Mouse (Mus musculus) hindlimb bud, embryonic 11.5 days (tissue): Measurements from ENCODE around the gene Itfg2.

ENCODE experiments used
- DNase-seq: peaks from one replicate; pipeline ENCODE4 v3.0.0-alpha.2; 2012; ENCODE audit warnings: low read depth, low spot score; ENCODE audit errors: extremely low spot score

Gene Itfg2

GRCm38 (mm10) chr6:128436356-128437005 lies 11.8 kb upstream of the Itfg2 start:
- DNase-seq, result no peak

- no peak for DNase-seq
These were observed 10.7 kb upstream of the Itfg2 start for GRCm38 (mm10) chr6:128435474-128435873.

DNA sequence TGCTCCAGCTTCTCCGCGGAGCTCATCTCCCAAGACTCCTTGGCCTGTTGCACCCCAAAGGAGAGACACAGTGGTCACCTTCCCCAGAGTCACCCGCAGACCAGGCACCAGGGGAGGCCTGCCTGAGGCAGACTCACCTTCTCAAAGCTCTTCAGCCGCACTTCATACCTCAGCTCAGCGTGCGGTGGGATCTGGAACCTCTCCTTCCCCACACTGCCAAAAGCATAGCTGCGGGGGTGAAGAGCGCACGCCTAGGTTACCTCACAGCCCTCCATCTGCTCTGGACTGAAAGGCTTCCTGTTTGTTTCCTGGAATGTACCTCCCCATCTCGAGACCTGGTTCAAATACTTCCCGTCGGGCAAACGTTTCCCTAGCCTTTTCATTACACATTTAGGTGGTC lies 8.8 kb upstream of the Itfg2 start:
- DNase-seq, result no peak

GRCm38 (mm10) chr6:128432356-128432915 lies 7.7 kb upstream of the Itfg2 start:
- DNase-seq, result no peak

- no peak for DNase-seq
These were observed 5.1 kb upstream of the Itfg2 start for GRCm38 (mm10) chr6:128429826-128430225.

DNA sequence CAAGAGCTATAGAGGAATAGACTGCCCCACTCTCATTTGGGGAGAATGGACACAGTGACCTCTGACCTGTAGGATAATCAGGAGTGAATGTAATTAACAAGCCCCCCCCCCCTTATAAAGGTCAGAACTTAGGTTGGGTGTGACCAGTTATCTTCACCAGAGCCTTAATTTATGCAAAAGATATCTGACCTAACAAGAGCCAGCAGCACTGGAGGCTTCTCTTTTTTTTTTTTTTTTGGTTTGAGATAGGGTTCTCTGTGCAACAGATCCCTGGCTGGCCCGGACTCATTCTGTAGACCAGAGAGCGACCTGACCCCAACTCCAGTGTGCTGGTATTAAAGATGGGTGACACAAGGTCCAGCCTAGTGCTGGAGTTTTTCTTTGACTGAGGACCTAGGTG lies 4.6 kb upstream of the Itfg2 start:
- DNase-seq, result no peak

DNA sequence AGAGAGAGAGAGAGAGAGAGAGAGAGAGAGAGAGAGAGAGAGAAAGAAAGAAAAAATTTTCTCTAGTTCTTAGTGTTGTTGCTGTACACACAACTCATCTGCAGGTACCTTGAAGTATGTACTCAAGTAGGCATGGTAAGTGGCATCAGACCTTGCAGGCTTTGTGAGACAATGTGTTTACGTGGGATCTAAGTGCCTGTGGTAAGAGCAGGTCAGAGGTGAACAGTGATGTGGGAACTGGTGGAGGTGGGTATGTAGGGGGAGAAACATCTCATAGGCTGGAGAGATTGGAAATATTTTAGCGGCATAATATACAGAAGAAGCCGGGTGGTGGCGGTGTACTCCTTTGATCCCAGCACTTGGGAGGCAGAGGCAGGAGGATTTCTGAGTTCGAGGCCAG lies 2.8 kb upstream of the Itfg2 start:
- DNase-seq, result no peak

DNA sequence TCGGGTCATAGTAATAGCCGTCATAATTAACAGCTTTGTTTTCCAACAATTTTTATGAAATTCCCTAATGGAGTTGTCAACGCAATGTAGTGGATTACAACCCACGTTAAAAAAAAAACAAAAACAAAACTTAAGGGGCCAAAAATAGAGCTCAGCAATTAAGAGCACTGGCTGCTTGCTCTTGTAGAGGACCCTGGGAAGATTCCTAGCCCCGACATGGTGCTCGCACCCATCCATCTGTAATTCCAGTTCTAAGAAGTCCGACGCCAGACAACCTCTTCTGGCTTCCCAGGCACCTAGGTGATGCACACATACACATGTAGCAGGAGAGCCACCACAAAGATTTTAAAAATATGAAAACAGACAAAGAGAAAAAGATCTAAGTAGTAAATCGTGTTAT lies 315 bp upstream of the Itfg2 start:
- DNase-seq, result no peak

GRCm38 (mm10) chr6:128423496-128424268 lies 1.0 kb downstream of the Itfg2 start:
- DNase-seq, result no peak

- no peak for DNase-seq
These were observed 3.3 kb downstream of the Itfg2 start for GRCm38 (mm10) chr6:128421480-128421879.

GRCm38 (mm10) chr6:128421036-128421435 lies 3.7 kb downstream of the Itfg2 start:
- DNase-seq, result no peak

DNA sequence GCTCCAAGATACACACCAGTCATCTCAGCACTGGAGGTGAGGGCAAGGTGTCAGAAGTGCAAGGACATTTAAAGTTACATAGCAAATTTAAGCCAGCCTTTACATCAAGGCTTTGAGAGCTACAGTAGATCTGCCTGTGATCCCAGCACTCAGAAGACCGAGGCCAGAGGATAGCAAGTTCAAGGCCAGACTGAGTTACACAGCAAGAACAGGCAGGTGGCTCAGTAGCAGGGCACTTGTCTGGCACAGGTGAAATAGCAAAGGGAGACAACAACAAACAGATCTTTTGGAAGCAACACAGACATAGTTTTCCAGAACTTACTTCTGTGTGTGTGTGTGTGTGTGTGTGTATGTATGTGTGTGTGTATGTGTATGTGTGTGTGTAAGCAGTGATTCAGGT lies 6.7 kb downstream of the Itfg2 start:
- DNase-seq, result no peak

GRCm38 (mm10) chr6:128416169-128416568 lies 8.6 kb downstream of the Itfg2 start:
- no peak for DNase-seq

DNA sequence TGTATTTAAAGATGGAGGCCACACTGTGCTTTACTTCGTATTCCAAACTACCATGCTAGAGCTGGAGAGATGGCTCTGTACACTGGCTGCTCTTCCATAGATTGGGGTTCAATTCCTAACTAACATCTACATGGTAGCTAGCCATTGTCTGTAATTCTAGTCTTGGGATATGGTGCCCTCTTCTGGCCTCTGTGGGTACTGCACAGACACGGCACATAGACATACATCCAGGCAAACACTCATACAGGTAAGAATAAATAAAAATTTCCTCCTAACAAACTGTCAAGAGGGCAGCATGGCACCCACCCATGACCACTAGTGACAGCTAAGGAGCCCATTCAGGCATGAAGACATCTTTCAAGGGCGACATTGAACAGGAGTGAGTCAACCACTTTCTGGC lies 13.6 kb downstream of the Itfg2 start:
- DNase-seq, result peak; percentile 72

DNA sequence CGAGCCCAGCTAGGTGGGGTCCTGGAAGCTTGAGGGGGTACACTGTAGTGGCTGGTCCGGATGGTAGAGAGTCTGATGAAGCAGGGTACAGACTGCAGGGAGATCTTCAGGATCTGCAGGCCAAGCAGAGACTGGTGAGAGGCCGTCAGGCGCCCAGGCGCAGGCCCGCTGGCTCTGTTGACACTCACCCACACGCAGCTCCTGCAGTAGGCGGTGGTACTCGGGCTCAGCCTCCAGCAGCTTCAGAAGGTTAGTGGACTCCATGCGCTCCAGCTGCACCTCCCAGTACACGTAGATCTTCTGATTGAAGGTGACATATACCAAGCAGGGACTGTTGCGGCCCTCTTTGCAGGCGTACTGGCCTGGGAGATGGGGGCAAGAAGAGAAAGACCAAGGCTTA lies 14.4 kb downstream of the Itfg2 start:
- no peak for DNase-seq

DNA sequence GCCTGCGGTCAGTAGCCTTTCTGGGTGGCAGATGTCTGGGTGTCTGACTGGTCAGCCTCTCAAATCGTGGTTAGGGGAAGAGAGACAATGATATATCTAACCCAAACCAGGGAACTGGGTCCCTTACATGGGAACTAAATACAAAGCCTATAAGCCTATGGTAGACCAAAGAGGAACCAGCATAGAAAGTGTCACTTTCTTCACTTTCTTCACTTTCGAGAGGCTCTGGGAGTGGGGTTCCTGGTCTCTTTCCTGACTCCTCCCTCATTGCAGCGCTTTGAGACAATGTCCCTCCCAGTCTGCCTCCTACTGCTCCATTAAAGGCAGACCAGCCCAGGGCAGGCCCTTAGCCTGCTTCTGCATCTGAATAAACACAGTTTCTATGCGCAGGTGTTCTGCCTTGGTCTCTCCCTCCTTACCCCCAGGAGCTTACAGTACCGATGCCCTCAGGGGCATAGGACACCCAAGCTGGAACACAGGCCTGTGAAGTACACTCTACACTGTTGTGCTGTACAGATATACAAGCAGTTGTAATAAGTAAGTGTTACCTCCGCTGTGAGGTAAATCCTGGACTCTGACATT lies 16.1 kb downstream of the Itfg2 start:
- DNase-seq, result no peak

DNA sequence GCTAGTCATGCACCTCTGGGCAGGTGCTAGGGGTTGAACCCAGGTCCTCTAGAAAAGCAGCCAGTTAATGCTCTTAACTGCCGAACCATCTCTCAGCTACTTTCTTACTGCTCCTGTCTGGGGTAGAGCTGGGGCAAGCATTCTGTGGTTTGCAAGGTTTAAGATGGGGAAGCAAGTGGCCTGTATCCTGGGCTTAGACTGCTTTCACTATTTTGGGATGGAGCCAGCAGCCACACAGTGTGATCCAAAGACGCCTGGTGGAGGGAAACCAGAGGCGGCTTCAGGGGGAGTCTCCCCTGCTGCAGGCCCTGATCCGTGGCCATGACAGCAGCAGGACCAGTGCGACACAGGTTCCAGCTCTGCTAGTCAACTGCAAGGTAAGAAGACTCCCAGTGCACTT lies 20.0 kb downstream of the Itfg2 start:
- DNase-seq, result no peak

- DNase-seq, result no peak
These were observed 25.1 kb downstream of the Itfg2 start for GRCm38 (mm10) chr6:128399421-128400185.

GRCm38 (mm10) chr6:128398996-128399395 lies 25.7 kb downstream of the Itfg2 start, which contains the start of gene Nrip2:
Gene Nrip2, plus strand, starts transcription at chr6:128399296.
- DNase-seq, result no peak

- DNase-seq, result no peak
These were observed 27.0 kb downstream of the Itfg2 start for GRCm38 (mm10) chr6:128397574-128398261.

DNA sequence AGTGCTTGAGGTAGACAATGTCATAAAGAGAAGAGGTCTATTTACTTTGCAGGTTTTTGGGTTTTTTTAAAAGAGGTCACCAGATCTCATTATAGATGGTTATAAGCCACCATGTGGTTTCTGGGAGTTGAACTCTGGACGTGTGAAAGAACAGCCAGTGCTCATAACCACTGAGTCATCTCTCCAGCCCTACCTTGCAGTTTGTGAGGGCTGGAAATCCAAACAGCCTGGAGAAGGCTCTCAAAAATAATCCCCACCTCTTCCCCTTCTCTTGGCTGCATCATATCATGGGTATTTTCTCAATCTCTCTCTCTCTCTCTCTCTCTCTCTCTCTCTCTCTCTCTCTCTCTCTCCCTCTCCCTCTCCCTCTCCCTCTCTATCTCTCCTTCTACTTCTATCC lies 34.0 kb downstream of the Itfg2 start:
- no peak for DNase-seq
